Mouse (Mus musculus): Measurements from ENCODE around the gene Arl4d. TPM values are rescaled to one million over a fixed set of nuclear protein-coding genes. Genes with fewer than 3 reads are reported as not detected.

The Arl4d gene
- polyA plus RNA-seq, 1 experiment, result 0.04 TPM

GRCm38 (mm10) chr11:101678770-101679169, 13.4 kb downstream of the Arl4d start:
- no peaks in the 10 kb centered on the region for H3K27me3 ChIP-seq (ENCODE audit: control insufficient read depth)
- H3K9me3 ChIP-seq (ENCODE audit: control insufficient read depth, low read length), result no peaks in the 10 kb centered on the region
- no peaks in the 10 kb centered on the region for H3K36me3 ChIP-seq (ENCODE audit: control insufficient read depth)
- no peak overlapping the region for H3K4me3 ChIP-seq (replicated peaks)
- H3K4me1 ChIP-seq (ENCODE audit: control insufficient read depth), result peaks cover 1% of the 10 kb centered on the region
- TF ChIP-seq GATA1 (IDR thresholded peaks at IDR 0.05; ENCODE audit: low read length) (no peak), TAL1 (IDR thresholded peaks at IDR 0.05; ENCODE audit: low read length) (no peak)

- Histone ChIP-seq H3K4me1 (ENCODE audit: control insufficient read depth) (no peaks in the 10 kb centered on the region; the same call in 1 of the 2 replicates), H3K9me3 (ENCODE audit: control insufficient read depth, low read length) (no peaks in the 10 kb centered on the region), H3K36me3 (ENCODE audit: control insufficient read depth) (no peaks in the 10 kb centered on the region), H3K4me3 (replicated peaks) (no peak overlapping the region), H3K27me3 (ENCODE audit: control insufficient read depth) (no peaks in the 10 kb centered on the region)
- TF ChIP-seq TAL1 (IDR thresholded peaks at IDR 0.05; ENCODE audit: low read length), result no peak
- TF ChIP-seq GATA1 (IDR thresholded peaks at IDR 0.05; ENCODE audit: low read length), result no peak
Observed at GRCm38 (mm10) chr11:101679907-101680306, 14.6 kb downstream of the Arl4d start.

DNA sequence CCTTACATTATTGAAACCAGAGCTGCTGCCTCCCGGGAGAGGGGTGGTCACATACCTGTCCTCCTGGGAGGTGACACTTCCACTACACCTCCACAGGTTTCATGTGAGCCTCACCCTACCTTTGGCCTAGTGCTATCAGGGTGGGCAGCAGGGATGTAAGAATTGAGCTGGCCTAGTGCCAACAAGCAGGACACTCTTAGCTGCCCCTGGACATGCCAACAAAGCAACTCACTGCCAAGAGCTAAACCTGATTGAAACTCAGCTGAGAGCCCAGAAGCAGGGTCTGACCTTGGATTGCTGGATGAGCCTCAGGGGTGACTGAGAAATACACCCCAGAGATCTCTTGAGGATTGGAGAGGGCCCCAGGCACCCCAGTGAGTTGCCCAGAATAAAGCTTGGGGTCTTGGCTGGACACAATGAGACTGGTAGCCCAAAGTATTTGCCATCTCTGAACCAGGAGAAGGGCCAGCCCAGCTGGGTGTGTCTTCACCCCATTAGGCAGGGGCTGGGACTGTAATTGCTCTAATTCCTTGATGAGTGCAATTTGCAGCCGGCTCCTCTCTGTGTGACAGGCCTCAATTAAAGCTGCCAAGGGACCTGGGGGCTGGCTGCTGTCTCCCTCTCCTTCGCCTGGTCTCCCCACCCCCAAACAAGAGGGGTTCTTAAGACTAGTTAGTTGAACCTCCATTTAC, 15.4 kb downstream of the Arl4d start:
- TF ChIP-seq TAL1 (IDR thresholded peaks at IDR 0.05; ENCODE audit: low read length) (no peak), GATA1 (IDR thresholded peaks at IDR 0.05; ENCODE audit: low read length) (no peak)
- H3K27me3 ChIP-seq (ENCODE audit: control insufficient read depth), result no peaks in the 10 kb centered on the region

DNA sequence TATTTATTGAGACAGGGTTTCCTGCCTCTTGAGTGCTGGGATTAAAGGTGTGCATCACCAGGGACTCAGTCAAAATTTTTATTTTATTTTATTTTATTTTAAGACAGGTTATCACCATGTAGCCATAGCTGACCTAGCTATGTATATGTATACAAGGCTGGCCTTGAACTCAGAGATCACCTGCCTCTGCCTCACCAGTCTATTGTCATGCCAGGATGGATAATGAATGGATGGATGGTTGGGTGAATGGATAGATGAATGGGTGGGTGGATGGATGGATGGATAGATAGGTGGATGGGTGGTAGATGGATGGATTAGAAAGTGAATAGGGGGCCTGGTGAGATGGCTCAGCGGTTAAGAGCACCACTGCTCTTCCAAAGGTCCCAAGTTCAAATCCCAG, 16.6 kb downstream of the Arl4d start:
- H3K9me3 ChIP-seq (ENCODE audit: control insufficient read depth, low read length), result no peaks in the 10 kb centered on the region

More for the DNA sequence above, 15.4 kb downstream of the Arl4d start:
- no peak overlapping the region for H3K4me3 ChIP-seq (replicated peaks)
- no peaks in the 10 kb centered on the region; the same call in 1 of the 2 replicates for H3K4me1 ChIP-seq (ENCODE audit: control insufficient read depth)
- H3K9me3 ChIP-seq (ENCODE audit: control insufficient read depth, low read length), result no peaks in the 10 kb centered on the region
- no peaks in the 10 kb centered on the region for H3K36me3 ChIP-seq (ENCODE audit: control insufficient read depth)

DNA sequence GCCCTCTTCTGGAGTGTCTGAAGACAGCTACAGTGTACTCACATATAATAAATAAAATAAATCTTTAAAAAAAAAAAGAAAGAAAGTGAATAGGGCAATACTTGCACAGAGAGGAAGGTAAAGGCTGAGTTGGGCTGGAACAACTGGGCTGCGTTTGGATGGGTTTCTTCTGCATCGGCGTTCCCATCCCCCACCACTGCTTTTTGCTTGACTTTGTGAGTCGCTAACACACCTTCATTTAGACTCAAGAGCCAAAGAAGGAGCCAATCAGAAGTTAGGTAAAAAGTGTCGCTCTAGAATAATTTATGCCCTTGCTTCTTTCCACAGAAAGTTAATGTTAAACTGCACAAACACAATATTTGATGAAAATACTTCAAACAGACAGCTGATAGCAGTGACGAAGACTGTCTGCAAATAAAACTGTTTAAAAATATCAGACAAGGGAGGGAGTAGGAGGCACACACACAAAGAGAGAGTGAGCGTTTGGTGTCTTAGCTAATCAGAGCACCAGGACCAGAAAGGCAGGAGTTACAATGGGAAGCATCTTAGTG, 17.1 kb downstream of the Arl4d start:
- Histone ChIP-seq H3K9me3 (ENCODE audit: control insufficient read depth, low read length) (no peaks in the 10 kb centered on the region), H3K4me3 (replicated peaks) (no peak overlapping the region), H3K27me3 (ENCODE audit: control insufficient read depth) (no peaks in the 10 kb centered on the region), H3K4me1 (ENCODE audit: control insufficient read depth) (no peaks in the 10 kb centered on the region; the same call in 1 of the 2 replicates), H3K36me3 (ENCODE audit: control insufficient read depth) (no peaks in the 10 kb centered on the region)
- TF ChIP-seq TAL1 (IDR thresholded peaks at IDR 0.05; ENCODE audit: low read length) (no peak), GATA1 (IDR thresholded peaks at IDR 0.05; ENCODE audit: low read length) (no peak)

More for the DNA sequence above, 16.6 kb downstream of the Arl4d start:
- Histone ChIP-seq H3K27me3 (ENCODE audit: control insufficient read depth) (no peaks in the 10 kb centered on the region), H3K36me3 (ENCODE audit: control insufficient read depth) (no peaks in the 10 kb centered on the region), H3K4me3 (replicated peaks) (no peak overlapping the region), H3K4me1 (ENCODE audit: control insufficient read depth) (no peaks in the 10 kb centered on the region; the same call in 1 of the 2 replicates)
- no peak for TF ChIP-seq TAL1 (IDR thresholded peaks at IDR 0.05; ENCODE audit: low read length)
- TF ChIP-seq GATA1 (IDR thresholded peaks at IDR 0.05; ENCODE audit: low read length), result no peak

- no peak for TF ChIP-seq GATA1 (IDR thresholded peaks at IDR 0.05; ENCODE audit: low read length)
- TF ChIP-seq TAL1 (IDR thresholded peaks at IDR 0.05; ENCODE audit: low read length), result no peak
- no peaks in the 10 kb centered on the region for H3K27me3 ChIP-seq (ENCODE audit: control insufficient read depth)
- H3K4me3 ChIP-seq (replicated peaks), result no peak overlapping the region
- no peaks in the 10 kb centered on the region for H3K4me1 ChIP-seq (ENCODE audit: control insufficient read depth)
- no peaks in the 10 kb centered on the region for H3K9me3 ChIP-seq (ENCODE audit: control insufficient read depth, low read length)
- H3K36me3 ChIP-seq (ENCODE audit: control insufficient read depth), result no peaks in the 10 kb centered on the region
Observed at GRCm38 (mm10) chr11:101687351-101688301, 22.3 kb downstream of the Arl4d start.

DNA sequence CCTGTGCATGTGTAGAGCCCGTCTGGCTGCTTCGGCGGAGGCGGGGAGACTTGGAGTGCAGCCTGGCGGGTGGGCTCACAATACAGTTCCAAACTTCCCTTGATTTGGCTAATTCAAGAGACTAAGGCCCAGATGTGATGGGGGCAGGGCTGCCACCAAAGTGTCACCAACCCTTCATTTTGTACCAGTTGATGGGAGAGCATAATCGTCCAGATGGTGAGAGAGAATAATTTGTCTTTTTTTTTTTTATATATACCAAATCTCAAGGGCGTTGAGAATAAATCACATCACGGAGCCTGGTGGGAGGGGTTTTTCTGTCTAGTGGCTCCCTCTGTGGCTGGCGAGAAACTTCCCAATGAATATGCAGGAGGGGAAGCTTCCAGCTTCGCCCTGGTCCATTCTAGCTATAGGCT, 24.4 kb downstream of the Arl4d start:
- Histone ChIP-seq H3K9me3 (ENCODE audit: control insufficient read depth, low read length) (no peaks in the 10 kb centered on the region), H3K4me1 (ENCODE audit: control insufficient read depth) (no peaks in the 10 kb centered on the region), H3K36me3 (ENCODE audit: control insufficient read depth) (no peaks in the 10 kb centered on the region), H3K4me3 (replicated peaks) (no peak overlapping the region), H3K27me3 (ENCODE audit: control insufficient read depth) (no peaks in the 10 kb centered on the region)
- TF ChIP-seq GATA1 (IDR thresholded peaks at IDR 0.05; ENCODE audit: low read length), result no peak
- no peak for TF ChIP-seq TAL1 (IDR thresholded peaks at IDR 0.05; ENCODE audit: low read length)

- no peak overlapping the region for H3K4me3 ChIP-seq (replicated peaks)
- no peak for TF ChIP-seq TAL1 (IDR thresholded peaks at IDR 0.05; ENCODE audit: low read length)
- no peak for TF ChIP-seq GATA1 (IDR thresholded peaks at IDR 0.05; ENCODE audit: low read length)
- H3K36me3 ChIP-seq (ENCODE audit: control insufficient read depth), result no peaks in the 10 kb centered on the region
- peaks cover 3% of the 10 kb centered on the region for H3K4me1 ChIP-seq (ENCODE audit: control insufficient read depth)
- H3K9me3 ChIP-seq (ENCODE audit: control insufficient read depth, low read length), result no peaks in the 10 kb centered on the region
- no peaks in the 10 kb centered on the region for H3K27me3 ChIP-seq (ENCODE audit: control insufficient read depth)
Observed at GRCm38 (mm10) chr11:101690326-101690725, 25.0 kb downstream of the Arl4d start.
